Mouse (Mus musculus): Measurements from ENCODE around the gene Mcl1. TPM values are rescaled to one million over a fixed set of nuclear protein-coding genes. Genes with fewer than 3 reads are reported as not detected.

The Mcl1 gene
- polyA plus RNA-seq, 1 experiment, result 46.4 TPM

- peaks cover 15% of the 10 kb centered on the region for H3K79me3 ChIP-seq (ENCODE audit: low read depth)
- H3K79me2 ChIP-seq (ENCODE audit: control insufficient read depth, insufficient read depth), result peaks cover 33% of the 10 kb centered on the region
- no peak overlapping the region for H3ac ChIP-seq (ENCODE audit: control insufficient read depth, insufficient read length, low read depth)
- H3K27me3 ChIP-seq (ENCODE audit: control insufficient read depth, insufficient read depth, insufficient read length), result no peaks in the 10 kb centered on the region
- TF ChIP-seq MYOD1 (IDR thresholded peaks at IDR 0.05; ENCODE audit: control insufficient read depth, insufficient read length, low read depth) (no peak), MAX (IDR thresholded peaks at IDR 0.05) (no peak), MYOG (IDR thresholded peaks at IDR 0.05; ENCODE audit: control insufficient read depth, extremely low read depth, insufficient read length) (no peak), CTCF (IDR thresholded peaks at IDR 0.05; ENCODE audit: control insufficient read depth, insufficient read depth, insufficient read length) (no peak), FOSL1 (IDR thresholded peaks at IDR 0.05; ENCODE audit: insufficient read depth, low read length, poor library complexity, severe bottlenecking) (no peak), CEBPB (IDR thresholded peaks at IDR 0.05; ENCODE audit: low read depth) (no peak), USF1 (IDR thresholded peaks at IDR 0.05; ENCODE audit: low read depth) (no peak)
- H3K36me3 ChIP-seq (ENCODE audit: control insufficient read depth, insufficient read depth), result peaks cover 9% of the 10 kb centered on the region
- no peak overlapping the region for H3K4me3 ChIP-seq (ENCODE audit: insufficient read depth, poor library complexity, severe bottlenecking)
Measured at GRCm38 (mm10) chr3:95655437-95655836, 3.2 kb upstream of the Mcl1 start.

- Histone ChIP-seq H3ac (ENCODE audit: control insufficient read depth, insufficient read length, low read depth) (no peak overlapping the region), H3K79me2 (ENCODE audit: control insufficient read depth, insufficient read depth) (peaks cover 50% of the 10 kb centered on the region), H3K27me3 (ENCODE audit: control insufficient read depth, insufficient read depth, insufficient read length) (no peaks in the 10 kb centered on the region), H3K4me3 (ENCODE audit: insufficient read depth, poor library complexity, severe bottlenecking) (no peak overlapping the region), H3K36me3 (ENCODE audit: control insufficient read depth, insufficient read depth) (peaks cover 26% of the 10 kb centered on the region), H3K79me3 (ENCODE audit: low read depth) (peaks cover 32% of the 10 kb centered on the region)
- TF ChIP-seq MAX (IDR thresholded peaks at IDR 0.05), result no peak
- TF ChIP-seq MYOD1 (IDR thresholded peaks at IDR 0.05; ENCODE audit: control insufficient read depth, insufficient read length, low read depth), result no peak
- no peak for TF ChIP-seq CTCF (IDR thresholded peaks at IDR 0.05; ENCODE audit: control insufficient read depth, insufficient read depth, insufficient read length)
- no peak for TF ChIP-seq CEBPB (IDR thresholded peaks at IDR 0.05; ENCODE audit: low read depth)
- TF ChIP-seq FOSL1 (IDR thresholded peaks at IDR 0.05; ENCODE audit: insufficient read depth, low read length, poor library complexity, severe bottlenecking), result no peak
- no peak for TF ChIP-seq USF1 (IDR thresholded peaks at IDR 0.05; ENCODE audit: low read depth)
- no peak for TF ChIP-seq MYOG (IDR thresholded peaks at IDR 0.05; ENCODE audit: control insufficient read depth, extremely low read depth, insufficient read length)
Measured at GRCm38 (mm10) chr3:95657108-95657507, 1.5 kb upstream of the Mcl1 start.

- Histone ChIP-seq H3K27me3 (ENCODE audit: control insufficient read depth, insufficient read depth, insufficient read length) (no peaks in the 10 kb centered on the region), H3K36me3 (ENCODE audit: control insufficient read depth, insufficient read depth) (peaks cover 32% of the 10 kb centered on the region), H3ac (ENCODE audit: control insufficient read depth, insufficient read length, low read depth) (no peak overlapping the region), H3K79me2 (ENCODE audit: control insufficient read depth, insufficient read depth) (peaks cover 56% of the 10 kb centered on the region), H3K4me3 (ENCODE audit: insufficient read depth, poor library complexity, severe bottlenecking) (peak overlapping the region; percentile 83), H3K79me3 (ENCODE audit: low read depth) (peaks cover 38% of the 10 kb centered on the region)
- TF ChIP-seq USF1 (IDR thresholded peaks at IDR 0.05; ENCODE audit: low read depth) (no peak), CEBPB (IDR thresholded peaks at IDR 0.05; ENCODE audit: low read depth) (no peak), MAX (IDR thresholded peaks at IDR 0.05) (no peak), CTCF (IDR thresholded peaks at IDR 0.05; ENCODE audit: control insufficient read depth, insufficient read depth, insufficient read length) (no peak), FOSL1 (IDR thresholded peaks at IDR 0.05; ENCODE audit: insufficient read depth, low read length, poor library complexity, severe bottlenecking) (no peak), MYOD1 (IDR thresholded peaks at IDR 0.05; ENCODE audit: control insufficient read depth, insufficient read length, low read depth) (no peak), MYOG (IDR thresholded peaks at IDR 0.05; ENCODE audit: control insufficient read depth, extremely low read depth, insufficient read length) (no peak)
Measured at GRCm38 (mm10) chr3:95657711-95658110, 877 bp upstream of the Mcl1 start.

- H3K27me3 ChIP-seq (ENCODE audit: control insufficient read depth, insufficient read depth, insufficient read length), result no peaks in the 10 kb centered on the region
- TF ChIP-seq FOSL1 (IDR thresholded peaks at IDR 0.05; ENCODE audit: insufficient read depth, low read length, poor library complexity, severe bottlenecking), result no peak
- TF ChIP-seq USF1 (IDR thresholded peaks at IDR 0.05; ENCODE audit: low read depth), result no peak
- no peak for TF ChIP-seq CTCF (IDR thresholded peaks at IDR 0.05; ENCODE audit: control insufficient read depth, insufficient read depth, insufficient read length)
- no peak for TF ChIP-seq MAX (IDR thresholded peaks at IDR 0.05)
- no peak for TF ChIP-seq MYOD1 (IDR thresholded peaks at IDR 0.05; ENCODE audit: control insufficient read depth, insufficient read length, low read depth)
- no peak for TF ChIP-seq MYOG (IDR thresholded peaks at IDR 0.05; ENCODE audit: control insufficient read depth, extremely low read depth, insufficient read length)
- no peak for TF ChIP-seq CEBPB (IDR thresholded peaks at IDR 0.05; ENCODE audit: low read depth)
- H3K79me2 ChIP-seq (ENCODE audit: control insufficient read depth, insufficient read depth), result peaks cover 69% of the 10 kb centered on the region
- peaks cover 50% of the 10 kb centered on the region for H3K79me3 ChIP-seq (ENCODE audit: low read depth)
- peaks cover 41% of the 10 kb centered on the region for H3K36me3 ChIP-seq (ENCODE audit: control insufficient read depth, insufficient read depth)
- peak overlapping the region; percentile 81 for H3ac ChIP-seq (ENCODE audit: control insufficient read depth, insufficient read length, low read depth)
- H3K4me3 ChIP-seq (ENCODE audit: insufficient read depth, poor library complexity, severe bottlenecking), result peak overlapping the region; percentile 83
Measured at GRCm38 (mm10) chr3:95658868-95659712, 502 bp downstream of the Mcl1 start.

- Histone ChIP-seq H3K79me3 (ENCODE audit: low read depth) (peaks cover 55% of the 10 kb centered on the region), H3K36me3 (ENCODE audit: control insufficient read depth, insufficient read depth) (peaks cover 46% of the 10 kb centered on the region), H3K27me3 (ENCODE audit: control insufficient read depth, insufficient read depth, insufficient read length) (no peaks in the 10 kb centered on the region), H3ac (ENCODE audit: control insufficient read depth, insufficient read length, low read depth) (peak overlapping the region; percentile 81), H3K4me3 (ENCODE audit: insufficient read depth, poor library complexity, severe bottlenecking) (peak overlapping the region; percentile 83), H3K79me2 (ENCODE audit: control insufficient read depth, insufficient read depth) (peaks cover 78% of the 10 kb centered on the region)
- TF ChIP-seq USF1 (IDR thresholded peaks at IDR 0.05; ENCODE audit: low read depth) (no peak), CTCF (IDR thresholded peaks at IDR 0.05; ENCODE audit: control insufficient read depth, insufficient read depth, insufficient read length) (no peak), CEBPB (IDR thresholded peaks at IDR 0.05; ENCODE audit: low read depth) (no peak)
Measured at GRCm38 (mm10) chr3:95659948-95660347, 1.4 kb downstream of the Mcl1 start.

Data from C2C12 (cell line).